Mouse (Mus musculus) urinary bladder, postnatal 4 days (tissue): ENCODE results near the gene Dhx34.
"Not testable (repeated sequence)": the region's sequence is repeated elsewhere in the genome, so short reads cannot be mapped to it uniquely, and the experiment has no call there.

Source experiments
- DNase-seq, 2 experiments: peaks; one replicate each; pipeline ENCODE4 v3.0.0; 2021 to 2022; ENCODE audit warnings: low spot score in 2 of 2

Gene Dhx34

GRCm38 (mm10) chr7:16221582-16222272, at the start of gene Dhx34:
TSS of gene Dhx34 (minus strand) at chr7:16222037.
- DNase-seq = peak; percentile 92 to 94

GRCm38 (mm10) chr7:16271139-16271538, 49.3 kb upstream of the Dhx34 start:
- no peak for DNase-seq

GRCm38 (mm10) chr7:16266593-16266992, 44.8 kb upstream of the Dhx34 start:
- not testable (repeated sequence) for DNase-seq

GRCm38 (mm10) chr7:16265856-16266255, 44.0 kb upstream of the Dhx34 start:
- no peak for DNase-seq

- DNase-seq = no peak
Measured at GRCm38 (mm10) chr7:16263843-16264242, 42.0 kb upstream of the Dhx34 start.

GRCm38 (mm10) chr7:16263015-16263787, 41.4 kb upstream of the Dhx34 start:
- DNase-seq = peak in 1 of 2 experiments; percentile 75

- DNase-seq = no peak
Measured at GRCm38 (mm10) chr7:16261097-16261496, 39.3 kb upstream of the Dhx34 start.

GRCm38 (mm10) chr7:16259110-16259590, 37.3 kb upstream of the Dhx34 start, which contains the start of gene C5ar1:
TSS of gene C5ar1 (minus strand) at chr7:16259540.
- DNase-seq = no peak

GRCm38 (mm10) chr7:16257830-16258229, 36.0 kb upstream of the Dhx34 start:
- no peak for DNase-seq

GRCm38 (mm10) chr7:16255963-16256362, 34.1 kb upstream of the Dhx34 start:
- DNase-seq = not testable (repeated sequence)

GRCm38 (mm10) chr7:16254195-16254594, 32.4 kb upstream of the Dhx34 start:
- no peak for DNase-seq

- DNase-seq = no peak
Measured at GRCm38 (mm10) chr7:16250687-16251086, 28.9 kb upstream of the Dhx34 start.

GRCm38 (mm10) chr7:16245958-16246357, 24.1 kb upstream of the Dhx34 start:
- no peak for DNase-seq

- DNase-seq = no peak
Measured at GRCm38 (mm10) chr7:16244067-16244466, 22.2 kb upstream of the Dhx34 start, which contains the start of gene C5ar2. TSS of gene C5ar2 (minus strand) at chr7:16244154.

GRCm38 (mm10) chr7:16242198-16242597, 20.4 kb upstream of the Dhx34 start:
- DNase-seq = no peak

- DNase-seq = no peak
Measured at GRCm38 (mm10) chr7:16241787-16242186, 19.9 kb upstream of the Dhx34 start.

GRCm38 (mm10) chr7:16240978-16241303, 19.1 kb upstream of the Dhx34 start:
- DNase-seq = no peak

GRCm38 (mm10) chr7:16240281-16240977, 18.6 kb upstream of the Dhx34 start:
- no peak for DNase-seq

- no peak for DNase-seq
Measured at GRCm38 (mm10) chr7:16239554-16239997, 17.7 kb upstream of the Dhx34 start.

GRCm38 (mm10) chr7:16229869-16230268, 8.0 kb upstream of the Dhx34 start:
- DNase-seq = no peak

- no peak for DNase-seq
Measured at GRCm38 (mm10) chr7:16213986-16214385, 7.9 kb downstream of the Dhx34 start.

- DNase-seq = no peak
Measured at GRCm38 (mm10) chr7:16213196-16213595, 8.6 kb downstream of the Dhx34 start.
